Mouse (Mus musculus): ENCODE data around the gene Dld. TPM values are rescaled to one million over a fixed set of nuclear protein-coding genes. Genes with fewer than 3 reads are reported as not detected.

Dld gene
- total and polyA plus RNA-seq, 3 experiments = 61.2 to 109 (median 79.8) TPM

GRCm38 (mm10) chr12:31298122-31298521 is 53.1 kb downstream of the Dld start:
- Histone ChIP-seq H3K4me1 (ENCODE audit: control insufficient read depth in 1 of 2, insufficient read depth in 2 of 2) (peaks cover 0 to 3% of the 10 kb centered on the region in 2 experiments; a peak in 2 of 4 replicates), H3K4me2 (ENCODE audit: insufficient read depth, low read depth, poor library complexity, severe bottlenecking) (no peak overlapping the region), H3K27me3 (replicated peaks) (no peaks in the 10 kb centered on the region), H3K9ac (ENCODE audit: insufficient read depth, low read depth) (no peak overlapping the region), H3K27ac (ENCODE audit: insufficient read depth, low read depth) (no peak overlapping the region), H3K4me3 (replicated peaks in 1 of 3; ENCODE audit: low read depth in 2 of 3, low read length in 2 of 3, poor library complexity in 1 of 3) (no peak overlapping the region), H3K9me3 (replicated peaks; ENCODE audit: low read length) (no peaks in the 10 kb centered on the region), H3K79me2 (replicated peaks; ENCODE audit: control insufficient read depth, extremely low read depth, insufficient read depth, poor library complexity, severe bottlenecking) (no peaks in the 10 kb centered on the region), H3K36me3 (replicated peaks in 1 of 2; ENCODE audit: control insufficient read depth in 1 of 2, insufficient read depth in 1 of 2, low read length in 1 of 2) (no peaks in the 10 kb centered on the region)
- no peak for TF ChIP-seq TBP (conservative IDR thresholded peaks at IDR 0.05; ENCODE audit: low read depth, low read length)
- TF ChIP-seq MXI1 (IDR thresholded peaks at IDR 0.05; ENCODE audit: low read depth, low read length) = no peak
- TF ChIP-seq ETS1 (conservative IDR thresholded peaks at IDR 0.05; ENCODE audit: low read depth, low read length) = no peak
- no peak for TF ChIP-seq ZNF384 (IDR thresholded peaks at IDR 0.05; ENCODE audit: low read depth, low read length)
- TF ChIP-seq RCOR1 (conservative IDR thresholded peaks at IDR 0.05; ENCODE audit: low read depth, low read length) = no peak
- no peak for TF ChIP-seq HCFC1 (IDR thresholded peaks at IDR 0.05; ENCODE audit: low read depth, low read length)
- no peak for TF ChIP-seq CTCF (conservative IDR thresholded peaks at IDR 0.05 in 1 of 2, IDR thresholded peaks at IDR 0.05 in 1 of 2; ENCODE audit: low read depth in 2 of 2, low read length in 2 of 2)
- no peak for TF ChIP-seq BHLHE40 (IDR thresholded peaks at IDR 0.05; ENCODE audit: low read depth, low read length)
- dilution Hi-C loops (cut with MboI; ENCODE audit: extremely low pct_ligation_motif_present, extremely low pct_unique_long_range_greater_than_20kb, low sequenced_read_pairs) = no loop called here
- DNase-seq (ENCODE audit: extremely low read depth) = no peak
- in situ Hi-C loops (cut with MboI; ENCODE audit: low pct_ligation_motif_present, low pct_unique_long_range_greater_than_20kb, low sequenced_read_pairs) = no loop called here

GRCm38 (mm10) chr12:31296097-31296496 is 55.2 kb downstream of the Dld start:
- H3K79me2 ChIP-seq (replicated peaks; ENCODE audit: control insufficient read depth, extremely low read depth, insufficient read depth, poor library complexity, severe bottlenecking) = no peaks in the 10 kb centered on the region
- H3K9me3 ChIP-seq (replicated peaks; ENCODE audit: low read length) = no peaks in the 10 kb centered on the region
- H3K4me3 ChIP-seq (replicated peaks in 1 of 3; ENCODE audit: low read depth in 2 of 3, low read length in 2 of 3, poor library complexity in 1 of 3) = no peak overlapping the region
- in situ Hi-C loops (cut with MboI; ENCODE audit: low pct_ligation_motif_present, low pct_unique_long_range_greater_than_20kb, low sequenced_read_pairs) (no loop called here), dilution Hi-C loops (cut with MboI; ENCODE audit: extremely low pct_ligation_motif_present, extremely low pct_unique_long_range_greater_than_20kb, low sequenced_read_pairs) (no loop called here)
- no peaks in the 10 kb centered on the region for H3K4me1 ChIP-seq (ENCODE audit: control insufficient read depth in 1 of 2, insufficient read depth in 2 of 2)
- no peak overlapping the region for H3K4me2 ChIP-seq (ENCODE audit: insufficient read depth, low read depth, poor library complexity, severe bottlenecking)
- H3K36me3 ChIP-seq (replicated peaks in 1 of 2; ENCODE audit: control insufficient read depth in 1 of 2, insufficient read depth in 1 of 2, low read length in 1 of 2) = no peaks in the 10 kb centered on the region
- H3K9ac ChIP-seq (ENCODE audit: insufficient read depth, low read depth) = no peak overlapping the region
- H3K27ac ChIP-seq (ENCODE audit: insufficient read depth, low read depth) = no peak overlapping the region
- DNase-seq (ENCODE audit: extremely low read depth) = no peak
- no peaks in the 10 kb centered on the region for H3K27me3 ChIP-seq (replicated peaks)
- TF ChIP-seq BHLHE40 (IDR thresholded peaks at IDR 0.05; ENCODE audit: low read depth, low read length) (no peak), RAD21 (IDR thresholded peaks at IDR 0.05; ENCODE audit: low read depth, low read length) (no peak), MAFK (IDR thresholded peaks at IDR 0.05; ENCODE audit: insufficient replicate concordance, low read length) (no peak), GABPA (IDR thresholded peaks at IDR 0.05; ENCODE audit: insufficient replicate concordance, low read depth, low read length) (no peak), MXI1 (IDR thresholded peaks at IDR 0.05; ENCODE audit: low read depth, low read length) (no peak), JUN (IDR thresholded peaks at IDR 0.05; ENCODE audit: insufficient read depth, low read depth, low read length) (no peak), TCF12 (IDR thresholded peaks at IDR 0.05; ENCODE audit: low read depth, low read length) (no peak), CHD1 (IDR thresholded peaks at IDR 0.05; ENCODE audit: low read depth, low read length) (no peak)

GRCm38 (mm10) chr12:31295505-31295904 is 55.7 kb downstream of the Dld start:
- Histone ChIP-seq H3K9ac (ENCODE audit: insufficient read depth, low read depth) (no peak overlapping the region), H3K36me3 (replicated peaks in 1 of 2; ENCODE audit: control insufficient read depth in 1 of 2, insufficient read depth in 1 of 2, low read length in 1 of 2) (no peaks in the 10 kb centered on the region), H3K79me2 (replicated peaks; ENCODE audit: control insufficient read depth, extremely low read depth, insufficient read depth, poor library complexity, severe bottlenecking) (no peaks in the 10 kb centered on the region), H3K4me3 (replicated peaks in 1 of 3; ENCODE audit: low read depth in 2 of 3, low read length in 2 of 3, poor library complexity in 1 of 3) (no peak overlapping the region), H3K27me3 (replicated peaks) (no peaks in the 10 kb centered on the region), H3K27ac (ENCODE audit: insufficient read depth, low read depth) (no peak overlapping the region), H3K4me2 (ENCODE audit: insufficient read depth, low read depth, poor library complexity, severe bottlenecking) (no peak overlapping the region), H3K9me3 (replicated peaks; ENCODE audit: low read length) (no peaks in the 10 kb centered on the region), H3K4me1 (ENCODE audit: control insufficient read depth in 1 of 2, insufficient read depth in 2 of 2) (peaks cover 0 to 3% of the 10 kb centered on the region in 2 experiments; a peak in 1 of 4 replicates)
- dilution Hi-C loops (cut with MboI; ENCODE audit: extremely low pct_ligation_motif_present, extremely low pct_unique_long_range_greater_than_20kb, low sequenced_read_pairs) = no loop called here
- no peak for DNase-seq (ENCODE audit: extremely low read depth)
- in situ Hi-C loops (cut with MboI; ENCODE audit: low pct_ligation_motif_present, low pct_unique_long_range_greater_than_20kb, low sequenced_read_pairs) = no loop called here
- TF ChIP-seq TCF12 (IDR thresholded peaks at IDR 0.05; ENCODE audit: low read depth, low read length) (no peak), MEF2A (IDR thresholded peaks at IDR 0.05; ENCODE audit: borderline replicate concordance, low read depth, low read length) (no peak), MAFK (IDR thresholded peaks at IDR 0.05; ENCODE audit: insufficient replicate concordance, low read length) (no peak), ZMIZ1 (IDR thresholded peaks at IDR 0.05; ENCODE audit: low read depth, low read length) (no peak), USF2 (conservative IDR thresholded peaks at IDR 0.05; ENCODE audit: low read depth, low read length) (no peak), POLR2A (IDR thresholded peaks at IDR 0.05; ENCODE audit: low read depth, low read length) (no peak), SMC3 (IDR thresholded peaks at IDR 0.05; ENCODE audit: low read depth, low read length) (no peak), ELF1 (IDR thresholded peaks at IDR 0.05; ENCODE audit: low read depth, low read length) (no peak), EP300 (IDR thresholded peaks at IDR 0.05; ENCODE audit: low read length) (no peak), USF1 (IDR thresholded peaks at IDR 0.05; ENCODE audit: low read depth, low read length) (no peak), MXI1 (IDR thresholded peaks at IDR 0.05; ENCODE audit: low read depth, low read length) (no peak), RAD21 (IDR thresholded peaks at IDR 0.05; ENCODE audit: low read depth, low read length) (no peak), TBP (conservative IDR thresholded peaks at IDR 0.05; ENCODE audit: low read depth, low read length) (no peak), ZNF384 (IDR thresholded peaks at IDR 0.05; ENCODE audit: low read depth, low read length) (no peak), CTCF (conservative IDR thresholded peaks at IDR 0.05 in 1 of 2, IDR thresholded peaks at IDR 0.05 in 1 of 2; ENCODE audit: low read depth in 2 of 2, low read length in 2 of 2) (no peak), BHLHE40 (IDR thresholded peaks at IDR 0.05; ENCODE audit: low read depth, low read length) (no peak), SIN3A (IDR thresholded peaks at IDR 0.05; ENCODE audit: low read length) (no peak)

Data from CH12.LX (cell line).